Mouse (Mus musculus) left cerebral cortex, postnatal 36 days (tissue): ENCODE data around the gene Lamp2. TPM values are rescaled to one million over a fixed set of nuclear protein-coding genes. Genes with fewer than 3 reads are reported as not detected.
"Not testable (repeated sequence)": the region's sequence is repeated elsewhere in the genome, so short reads cannot be mapped to it uniquely, and the experiment has no call there.

Experiments used
- DNase-seq, 2 experiments: peaks; one replicate each; pipeline ENCODE4 v3.0.0; 2021 to 2022; ENCODE audit warnings: low spot score in 2 of 2, mixed read lengths in 1 of 2
- intact Hi-C: fragments of 180-260 bp; cut with DNase I; formaldehyde crosslinking; loops from one replicate; pipeline ENCODE4 v1.15.1; 2025
- total RNA-seq, 2 experiments: library from RNA; stranded (reverse); gene quantifications; 2 replicates each; pipeline ENCODE4 v1.2.3; 2021

Gene Lamp2
- total RNA-seq, result 10 to 100 TPM; 67.1 to 75.9 TPM

GRCm38 (mm10) chrX:38455890-38456634 is at the start of gene Lamp2:
Gene Lamp2, minus strand, starts transcription at chrX:38456454.
- peak; percentile 66 to 67 for DNase-seq
- intact Hi-C loops, result loop anchor here (2.0 kb wide), 1 partner anchor 15 kb away; no protein-coding TSS in a partner anchor

GRCm38 (mm10) chrX:38504846-38505245 is 48.6 kb upstream of the Lamp2 start:
- intact Hi-C loops, result no loop called here

GRCm38 (mm10) chrX:38502182-38502581 is 45.9 kb upstream of the Lamp2 start:
- DNase-seq, intact Hi-C loops: not testable (repeated sequence)

More at GRCm38 (mm10) chrX:38504846-38505245, 48.6 kb upstream of the Lamp2 start:
- no peak for DNase-seq

GRCm38 (mm10) chrX:38485464-38485863 is 29.2 kb upstream of the Lamp2 start:
- intact Hi-C loops, DNase-seq: not testable (repeated sequence)

GRCm38 (mm10) chrX:38478583-38478982 is 22.3 kb upstream of the Lamp2 start:
- intact Hi-C loops, result no loop called here
- DNase-seq, result no peak

- intact Hi-C loops, result no loop called here
- DNase-seq, result peak; percentile 31 to 56
Measured at GRCm38 (mm10) chrX:38473537-38474299, 17.5 kb upstream of the Lamp2 start.

- DNase-seq, result peak in 1 of 2 experiments; percentile 3
- intact Hi-C loops, result no loop called here
Measured at GRCm38 (mm10) chrX:38473164-38473536, 16.9 kb upstream of the Lamp2 start.

GRCm38 (mm10) chrX:38466236-38466635 is 10.0 kb upstream of the Lamp2 start:
- no peak for DNase-seq
- intact Hi-C loops, result no loop called here

GRCm38 (mm10) chrX:38463160-38463559 is 6.9 kb upstream of the Lamp2 start:
- intact Hi-C loops, result no loop called here
- DNase-seq, result no peak

GRCm38 (mm10) chrX:38462101-38462500 is 5.8 kb upstream of the Lamp2 start:
- intact Hi-C loops, result no loop called here
- DNase-seq, result no peak

- DNase-seq, result no peak
- intact Hi-C loops, result no loop called here
Measured at GRCm38 (mm10) chrX:38460887-38461286, 4.6 kb upstream of the Lamp2 start.

- DNase-seq, result no peak
- intact Hi-C loops, result no loop called here
Measured at GRCm38 (mm10) chrX:38459076-38459475, 2.8 kb upstream of the Lamp2 start.

- DNase-seq, result no peak
- intact Hi-C loops, result loop anchor here (2.0 kb wide), 1 partner anchor 14 kb away; no protein-coding TSS in a partner anchor
Measured at GRCm38 (mm10) chrX:38456635-38457006, 367 bp upstream of the Lamp2 start.

- no peak for DNase-seq
- intact Hi-C loops, result no loop called here
Measured at GRCm38 (mm10) chrX:38455474-38455873, 780 bp downstream of the Lamp2 start.

- DNase-seq, result no peak
Measured at GRCm38 (mm10) chrX:38454900-38455299, 1.4 kb downstream of the Lamp2 start.

GRCm38 (mm10) chrX:38453924-38454323 is 2.3 kb downstream of the Lamp2 start:
- no peak for DNase-seq
- intact Hi-C loops, result no loop called here

More at GRCm38 (mm10) chrX:38454900-38455299, 1.4 kb downstream of the Lamp2 start:
- intact Hi-C loops, result no loop called here

GRCm38 (mm10) chrX:38450476-38450875 is 5.8 kb downstream of the Lamp2 start:
- DNase-seq, result no peak
- intact Hi-C loops, result no loop called here

GRCm38 (mm10) chrX:38445705-38446104 is 10.5 kb downstream of the Lamp2 start:
- intact Hi-C loops, result no loop called here
- no peak for DNase-seq

- intact Hi-C loops, result no loop called here
- no peak for DNase-seq
Measured at GRCm38 (mm10) chrX:38442425-38442824, 13.8 kb downstream of the Lamp2 start.

GRCm38 (mm10) chrX:38439629-38440028 is 16.6 kb downstream of the Lamp2 start:
- no peak for DNase-seq
- intact Hi-C loops, result loop anchor here (5.0 to 10.0 kb wide), 3 partner anchors 187 to 355 kb away; partner anchors contain the start of genes Rhox11 and Tmem255a
